Mouse (Mus musculus) liver, embryonic 14.5 days (tissue): ENCODE results near the gene Mfap5.

Experiments
- CTCF ChIP-seq: IDR thresholded peaks from 2 replicates; pipeline ENCODE4 v1.5.1; 2016; ENCODE audit warnings: antibody characterized with exemption, low read depth, control low read depth
- EP300 ChIP-seq: IDR thresholded peaks from 2 replicates; pipeline ENCODE4 v1.6.1; 2016; ENCODE audit warnings: antibody characterized with exemption, low read depth

DNA sequence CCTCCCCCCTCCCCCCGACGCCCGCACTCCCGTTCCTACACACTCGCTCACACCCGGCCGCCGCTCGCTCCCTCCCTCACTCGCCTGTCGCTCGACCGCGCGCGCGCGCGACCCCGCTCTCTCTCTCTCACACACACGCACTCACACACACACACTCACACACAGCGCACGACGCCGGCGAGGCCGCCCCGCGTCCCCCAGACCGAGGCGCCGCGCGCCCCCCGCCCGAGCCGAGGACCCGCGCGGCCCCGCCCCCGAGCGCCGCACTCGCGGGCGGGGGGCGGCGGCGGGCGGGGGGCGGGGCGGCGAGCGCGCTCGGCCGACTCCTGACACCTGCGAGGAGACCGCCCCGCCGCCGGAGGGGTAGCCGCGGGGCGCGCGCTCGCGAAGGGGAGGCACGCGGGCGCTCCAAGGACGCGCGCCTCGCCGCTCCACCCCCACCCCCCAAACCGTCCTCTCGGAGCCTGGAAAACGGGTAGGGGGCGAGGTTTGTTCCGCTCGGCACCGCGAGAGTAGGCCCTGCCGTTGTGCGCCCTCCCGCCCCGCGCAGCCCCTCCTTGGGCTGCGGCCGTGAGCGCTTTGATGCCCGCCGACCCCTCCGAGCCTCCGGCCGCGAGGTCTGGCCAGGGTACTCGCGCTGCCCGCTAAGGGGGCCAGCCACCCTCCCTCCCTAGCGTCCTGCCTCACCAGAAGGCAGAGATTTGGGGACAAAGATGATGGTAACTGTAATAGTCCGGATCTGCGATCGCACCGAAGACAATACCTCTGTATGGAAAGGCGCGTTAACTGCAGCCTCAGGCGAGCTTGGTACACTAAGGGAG is 19.1 kb upstream of the Mfap5 start:
- TF ChIP-seq CTCF, result no peak
- no peak for TF ChIP-seq EP300
